Mouse (Mus musculus): ENCODE data around the gene Mad2l2.
"Not testable (repeated sequence)": the region's sequence is repeated elsewhere in the genome, so short reads cannot be mapped to it uniquely, and the experiment has no call there.

Mad2l2 gene

DNA sequence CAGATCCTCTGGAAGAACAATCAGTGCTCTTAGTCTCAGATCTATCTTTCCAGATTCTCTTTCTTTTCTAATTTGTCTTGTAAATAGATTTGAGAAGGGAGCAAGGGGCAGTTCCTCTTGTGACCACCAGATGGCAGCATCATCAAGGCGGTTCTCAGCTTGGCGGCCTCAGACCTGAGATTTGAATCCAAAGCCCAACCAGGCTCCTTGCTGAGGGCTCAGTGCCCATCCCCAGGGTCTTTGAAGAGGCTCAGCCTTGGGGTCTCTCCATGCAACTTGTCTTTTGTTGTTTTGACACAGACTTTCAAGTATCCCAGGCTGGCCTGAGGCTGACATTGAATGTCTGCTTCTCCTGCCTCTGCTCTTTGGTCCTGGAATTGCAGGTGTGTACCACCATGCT, 40.7 kb downstream of the Mad2l2 start:
- DNase-seq (ENCODE audit: low spot score), result no peak

GRCm38 (mm10) chr4:148171261-148171660, 41.1 kb downstream of the Mad2l2 start:
- no peak for DNase-seq (ENCODE audit: low spot score)

GRCm38 (mm10) chr4:148173811-148174494, 43.8 kb downstream of the Mad2l2 start:
- DNase-seq (ENCODE audit: low spot score), result no peak

- no peak for DNase-seq (ENCODE audit: low spot score)
These were observed 44.3 kb downstream of the Mad2l2 start for GRCm38 (mm10) chr4:148174495-148174862.

DNA sequence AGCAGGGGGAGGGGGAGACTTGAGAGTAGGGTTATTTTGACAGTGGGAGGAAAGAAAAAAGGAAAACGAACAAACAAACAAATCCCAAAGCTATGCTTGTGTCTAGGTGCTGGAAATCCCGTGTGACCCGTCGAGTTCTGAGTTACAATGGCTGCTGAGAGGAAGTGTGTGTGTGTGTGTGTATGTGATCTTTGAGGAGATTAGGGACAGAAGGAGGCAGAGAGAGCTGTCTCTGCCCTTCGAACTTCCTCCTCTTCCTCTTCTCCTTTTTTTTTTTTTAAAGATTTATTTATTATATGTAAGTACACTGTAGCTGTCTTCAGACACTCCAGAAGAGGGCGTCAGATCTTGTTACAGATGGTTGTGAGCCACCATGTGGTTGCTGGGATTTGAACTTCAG, 46.4 kb downstream of the Mad2l2 start:
- DNase-seq (ENCODE audit: low spot score), result not testable (repeated sequence)

GRCm38 (mm10) chr4:148177716-148178115, 47.5 kb downstream of the Mad2l2 start:
- no peak for DNase-seq (ENCODE audit: low spot score)

GRCm38 (mm10) chr4:148181483-148181882, 51.3 kb downstream of the Mad2l2 start:
- no peak for DNase-seq (ENCODE audit: low spot score)

DNA sequence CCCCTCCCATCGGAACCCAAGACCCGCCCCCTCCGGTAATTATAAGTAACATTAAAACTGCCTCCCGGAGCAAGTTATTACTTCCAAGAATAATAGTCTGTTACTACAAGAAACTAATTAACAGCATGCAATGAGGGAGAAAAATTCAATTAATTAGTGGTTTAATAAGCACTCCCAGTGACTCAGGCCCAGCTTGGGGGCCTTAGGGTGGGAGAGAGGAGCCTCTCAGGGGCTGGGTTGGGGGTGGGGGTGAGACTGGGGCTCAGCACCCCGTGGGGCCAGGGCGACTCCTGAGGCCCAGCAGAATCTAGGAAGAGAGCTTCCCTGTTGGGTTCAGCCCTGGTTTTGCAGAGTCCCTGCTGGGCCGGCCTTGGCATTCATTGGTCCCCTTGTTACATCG, 52.2 kb downstream of the Mad2l2 start:
- DNase-seq (ENCODE audit: low spot score), result no peak

GRCm38 (mm10) chr4:148184564-148184963, 54.4 kb downstream of the Mad2l2 start:
- DNase-seq (ENCODE audit: low spot score), result no peak

DNA sequence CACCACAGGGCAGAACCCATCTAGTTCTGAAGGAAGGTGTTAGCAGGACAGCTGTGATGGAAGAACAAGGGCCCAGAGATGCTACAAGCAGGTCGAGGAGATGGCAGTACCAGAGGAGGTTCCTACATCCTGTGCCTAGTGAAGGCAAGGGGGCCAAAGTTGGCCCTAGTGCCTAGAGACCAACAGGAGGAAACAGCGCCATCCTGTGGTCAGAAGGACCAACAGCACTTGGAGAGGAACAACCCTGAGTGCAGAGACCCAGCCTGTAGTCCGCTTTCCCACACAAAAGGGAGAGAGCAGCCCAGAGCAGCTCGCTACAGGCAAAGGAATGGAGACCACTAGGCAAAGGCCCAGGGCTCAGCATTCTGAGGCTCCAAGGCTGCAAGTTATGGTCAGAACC, 55.6 kb downstream of the Mad2l2 start:
- DNase-seq (ENCODE audit: low spot score), result no peak

GRCm38 (mm10) chr4:148188767-148189166, 58.6 kb downstream of the Mad2l2 start:
- DNase-seq (ENCODE audit: low spot score), result not testable (repeated sequence)

GRCm38 (mm10) chr4:148192707-148193245, 62.6 kb downstream of the Mad2l2 start:
- no peak for DNase-seq (ENCODE audit: low spot score)

- DNase-seq (ENCODE audit: low spot score), result no peak
These were observed 64.2 kb downstream of the Mad2l2 start for GRCm38 (mm10) chr4:148194400-148194799.

Measured in urinary bladder, postnatal 10 days (tissue).